Mouse (Mus musculus): ENCODE results near the gene Xk. TPM values are rescaled to one million over a fixed set of nuclear protein-coding genes. Genes with fewer than 3 reads are reported as not detected.
"Not testable (repeated sequence)": the region's sequence is repeated elsewhere in the genome, so short reads cannot be mapped to it uniquely, and the experiment has no call there.

Gene Xk
- polyA plus RNA-seq, 1 experiment from 2014 or later = 1.0 TPM

GRCm38 (mm10) chrX:9271112-9271511 is 1.4 kb upstream of the Xk start:
- Histone ChIP-seq H3K36me3 (no peaks in the 10 kb centered on the region), H3K4me1 (no peaks in the 10 kb centered on the region), H3K4me3 (no peak overlapping the region), H3K9ac (no peak overlapping the region), H3K27ac (no peak overlapping the region), H3K9me3 (no peaks in the 10 kb centered on the region), H3K4me2 (no peak overlapping the region), H3K27me3 (peaks cover 7% of the 10 kb centered on the region; the same call in 1 of the 2 replicates)
- 71% methylated on average over 3 of the region's 3 CpGs for WGBS
- no peak for ATAC-seq (ENCODE audit: insufficient number of reproducible peaks, insufficient read depth, low FRiP score, low TSS enrichment, low read depth)

DNA sequence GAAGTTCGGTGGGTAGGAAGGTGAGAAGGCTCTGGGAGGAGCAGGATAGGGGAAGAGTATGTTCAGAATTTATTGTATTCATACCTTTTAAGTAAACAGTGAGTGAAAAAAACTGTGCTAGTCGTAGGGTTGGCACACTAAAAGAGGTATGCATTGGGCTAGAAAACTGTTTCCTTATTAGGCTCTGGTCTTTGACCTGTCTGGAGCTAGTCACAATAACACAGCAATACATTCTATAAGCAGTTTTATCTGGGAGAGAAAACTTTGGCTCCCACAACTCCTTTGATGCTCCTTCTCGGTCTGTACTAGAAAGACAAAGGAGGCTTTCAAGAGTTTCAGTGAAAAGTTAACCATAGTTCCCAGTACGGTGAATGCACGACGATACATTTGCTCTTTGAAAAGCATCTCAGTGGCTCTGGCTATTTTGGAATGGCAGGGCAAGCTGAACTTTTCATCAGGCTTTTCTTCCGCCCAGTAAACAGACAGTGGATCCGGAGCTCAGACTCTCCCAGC is 553 bp upstream of the Xk start:
- Histone ChIP-seq H3K27me3 (peaks cover 7% of the 10 kb centered on the region; the same call in 1 of the 2 replicates), H3K9me3 (no peaks in the 10 kb centered on the region), H3K9ac (peak overlapping the region; percentile 66; the same call in 1 of the 2 replicates), H3K4me3 (peak overlapping the region; percentile 56), H3K4me1 (no peaks in the 10 kb centered on the region), H3K4me2 (peak overlapping the region; percentile 61), H3K27ac (no peak overlapping the region), H3K36me3 (no peaks in the 10 kb centered on the region)
- ATAC-seq (ENCODE audit: insufficient number of reproducible peaks, insufficient read depth, low FRiP score, low TSS enrichment, low read depth) = no peak
- WGBS = 29% methylated on average over 8 of the region's 8 CpGs

GRCm38 (mm10) chrX:9273377-9274002 is 934 bp downstream of the Xk start:
- Histone ChIP-seq H3K9ac (no peak overlapping the region), H3K27me3 (peaks cover 7% of the 10 kb centered on the region; the same call in 1 of the 2 replicates), H3K4me3 (peak overlapping the region; percentile 56), H3K4me1 (no peaks in the 10 kb centered on the region), H3K9me3 (no peaks in the 10 kb centered on the region), H3K4me2 (peak overlapping the region; percentile 61), H3K36me3 (no peaks in the 10 kb centered on the region), H3K27ac (no peak overlapping the region)
- WGBS = 60% methylated on average over 12 of the region's 12 CpGs
- ATAC-seq (ENCODE audit: insufficient number of reproducible peaks, insufficient read depth, low FRiP score, low TSS enrichment, low read depth) = no peak

GRCm38 (mm10) chrX:9274321-9274720 is 1.8 kb downstream of the Xk start:
- Histone ChIP-seq H3K36me3 (no peaks in the 10 kb centered on the region), H3K9ac (no peak overlapping the region), H3K9me3 (no peaks in the 10 kb centered on the region), H3K4me1 (no peaks in the 10 kb centered on the region), H3K4me2 (no peak overlapping the region), H3K4me3 (no peak overlapping the region), H3K27ac (no peak overlapping the region), H3K27me3 (peaks cover 7% of the 10 kb centered on the region; the same call in 1 of the 2 replicates)
- ATAC-seq (ENCODE audit: insufficient number of reproducible peaks, insufficient read depth, low FRiP score, low TSS enrichment, low read depth) = no peak
- WGBS = 73% methylated on average over 8 of the region's 8 CpGs

DNA sequence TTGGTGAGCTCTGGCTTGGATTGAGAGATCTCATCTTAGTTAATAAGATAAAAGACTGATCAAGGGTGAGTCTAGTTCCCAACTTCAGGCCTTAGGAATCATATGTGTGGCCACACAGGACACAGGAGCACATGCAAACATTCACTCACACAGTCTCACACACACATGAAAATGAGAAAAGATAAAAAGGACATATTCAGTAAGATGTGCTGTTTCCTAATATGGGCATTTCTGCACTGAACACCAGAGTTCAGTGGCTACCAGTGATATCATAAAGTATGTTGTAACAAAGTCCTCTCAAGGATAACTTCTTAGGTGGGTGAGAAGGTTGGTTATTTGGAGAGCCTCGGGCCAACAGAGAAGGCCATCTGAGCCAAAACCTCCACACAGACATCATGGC is 10.9 kb downstream of the Xk start, which contains the start of gene H2al1m:
H2al1m (plus strand) TSS at position 301 of the 400 bp plus-strand sequence.
- H3K9me3 ChIP-seq; H3K36me3 ChIP-seq; H3K27me3 ChIP-seq; H3K4me2 ChIP-seq; H3K4me1 ChIP-seq; H3K9ac ChIP-seq; ATAC-seq (ENCODE audit: insufficient number of reproducible peaks, insufficient read depth, low FRiP score, low TSS enrichment, low read depth); H3K27ac ChIP-seq; H3K4me3 ChIP-seq: not testable (repeated sequence)
- no CpG with 5 or more reads among the region's 1 CpGs for WGBS

- H3K27me3 ChIP-seq; H3K27ac ChIP-seq; H3K4me1 ChIP-seq; H3K9ac ChIP-seq; H3K4me2 ChIP-seq; H3K36me3 ChIP-seq; ATAC-seq (ENCODE audit: insufficient number of reproducible peaks, insufficient read depth, low FRiP score, low TSS enrichment, low read depth); H3K9me3 ChIP-seq; H3K4me3 ChIP-seq: not testable (repeated sequence)
- WGBS = 82% methylated on average over 4 of the region's 4 CpGs
Measured at GRCm38 (mm10) chrX:9293140-9293829, 20.7 kb downstream of the Xk start.

GRCm38 (mm10) chrX:9298413-9298864 is 25.9 kb downstream of the Xk start:
- no peaks in the 10 kb centered on the region for H3K9me3 ChIP-seq
- no peaks in the 10 kb centered on the region for H3K36me3 ChIP-seq
- H3K27ac ChIP-seq = no peak overlapping the region
- no peak overlapping the region for H3K9ac ChIP-seq
- H3K4me2 ChIP-seq = no peak overlapping the region
- no peak for ATAC-seq (ENCODE audit: insufficient number of reproducible peaks, insufficient read depth, low FRiP score, low TSS enrichment, low read depth)
- H3K4me3 ChIP-seq = no peak overlapping the region
- WGBS = 86% methylated on average over 5 of the region's 5 CpGs
- no peaks in the 10 kb centered on the region for H3K27me3 ChIP-seq
- no peaks in the 10 kb centered on the region for H3K4me1 ChIP-seq

DNA sequence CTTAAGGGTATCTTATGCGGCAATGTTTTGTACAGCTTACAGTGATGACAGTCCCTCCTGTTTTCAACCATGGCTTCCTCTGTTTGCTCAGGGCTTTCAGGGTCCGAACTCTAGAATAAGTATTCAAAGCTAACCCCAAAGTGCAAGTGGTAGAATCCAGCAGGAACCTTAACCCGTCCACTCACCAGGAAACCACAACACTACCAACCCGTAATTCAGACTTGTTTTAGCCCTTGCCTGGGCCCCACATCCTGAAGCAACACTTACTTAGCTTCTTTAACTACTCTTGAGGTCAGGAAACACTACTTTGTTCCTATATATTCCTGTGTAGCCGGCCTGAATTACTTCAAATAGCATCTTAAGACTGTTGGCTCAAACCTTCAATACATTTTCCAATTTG is 30.2 kb downstream of the Xk start:
- Histone ChIP-seq H3K27me3 (no peaks in the 10 kb centered on the region), H3K4me2 (no peak overlapping the region), H3K4me1 (no peaks in the 10 kb centered on the region), H3K9me3 (no peaks in the 10 kb centered on the region), H3K9ac (no peak overlapping the region), H3K36me3 (no peaks in the 10 kb centered on the region), H3K4me3 (no peak overlapping the region), H3K27ac (no peak overlapping the region)
- no peak for ATAC-seq (ENCODE audit: insufficient number of reproducible peaks, insufficient read depth, low FRiP score, low TSS enrichment, low read depth)
- 80% methylated on average over 5 of the region's 5 CpGs for WGBS

- Histone ChIP-seq H3K27me3 (no peaks in the 10 kb centered on the region), H3K9me3 (no peaks in the 10 kb centered on the region), H3K36me3 (no peaks in the 10 kb centered on the region), H3K9ac (no peak overlapping the region), H3K4me2 (no peak overlapping the region), H3K4me1 (no peaks in the 10 kb centered on the region), H3K27ac (no peak overlapping the region), H3K4me3 (no peak overlapping the region)
- WGBS = 74% methylated on average over 1 of the region's 1 CpGs
- ATAC-seq (ENCODE audit: insufficient number of reproducible peaks, insufficient read depth, low FRiP score, low TSS enrichment, low read depth) = no peak
Measured at GRCm38 (mm10) chrX:9303455-9303854, 30.9 kb downstream of the Xk start.

DNA sequence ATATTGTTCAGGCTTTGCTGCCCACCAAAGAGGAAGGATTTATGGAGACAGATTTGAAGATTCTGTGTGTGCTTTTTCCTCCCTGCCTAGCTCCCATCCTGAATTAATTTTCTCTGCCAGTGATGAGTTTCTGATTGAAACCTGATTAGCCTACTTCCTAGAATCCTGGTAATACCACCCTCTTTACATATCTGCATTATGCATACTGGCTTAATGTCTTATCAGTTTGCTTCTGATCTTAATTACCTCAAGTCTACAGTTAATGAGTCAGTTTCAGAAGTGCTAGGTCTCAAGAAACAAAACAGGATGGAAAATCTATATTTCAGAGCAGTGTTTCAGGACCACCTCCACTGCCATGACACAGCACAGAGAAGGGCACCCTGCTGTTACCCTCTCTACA is 43.9 kb downstream of the Xk start:
- not testable (repeated sequence) for ATAC-seq (ENCODE audit: insufficient number of reproducible peaks, insufficient read depth, low FRiP score, low TSS enrichment, low read depth); H3K9ac ChIP-seq; H3K27me3 ChIP-seq; H3K4me3 ChIP-seq; H3K27ac ChIP-seq; H3K4me2 ChIP-seq; H3K9me3 ChIP-seq; H3K36me3 ChIP-seq; H3K4me1 ChIP-seq

DNA sequence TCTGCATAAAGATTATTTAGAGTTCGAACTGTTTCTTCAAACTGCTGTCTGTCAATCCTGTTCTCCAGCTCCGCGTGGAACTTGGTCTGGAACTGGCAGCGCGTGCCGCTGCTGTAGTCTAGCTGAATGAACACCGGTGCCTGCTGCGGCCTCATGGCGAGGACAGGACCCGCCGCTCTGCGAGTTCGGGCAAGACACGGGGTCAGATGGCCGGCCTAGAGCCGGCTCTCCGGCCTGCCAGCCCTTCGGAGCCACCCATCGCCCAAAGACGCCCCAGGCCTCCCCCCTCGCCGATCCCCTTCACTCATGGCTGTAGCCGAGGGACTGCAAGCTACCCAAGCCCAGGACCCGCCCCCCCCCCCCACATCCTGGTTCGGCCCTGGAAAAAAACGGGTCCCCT is 55.4 kb downstream of the Xk start:
- 88% methylated on average over 26 of the region's 26 CpGs for WGBS
- not testable (repeated sequence) for H3K27ac ChIP-seq; H3K4me2 ChIP-seq; H3K27me3 ChIP-seq; H3K9me3 ChIP-seq; H3K4me3 ChIP-seq; H3K36me3 ChIP-seq; H3K9ac ChIP-seq; ATAC-seq (ENCODE audit: insufficient number of reproducible peaks, insufficient read depth, low FRiP score, low TSS enrichment, low read depth); H3K4me1 ChIP-seq

DNA sequence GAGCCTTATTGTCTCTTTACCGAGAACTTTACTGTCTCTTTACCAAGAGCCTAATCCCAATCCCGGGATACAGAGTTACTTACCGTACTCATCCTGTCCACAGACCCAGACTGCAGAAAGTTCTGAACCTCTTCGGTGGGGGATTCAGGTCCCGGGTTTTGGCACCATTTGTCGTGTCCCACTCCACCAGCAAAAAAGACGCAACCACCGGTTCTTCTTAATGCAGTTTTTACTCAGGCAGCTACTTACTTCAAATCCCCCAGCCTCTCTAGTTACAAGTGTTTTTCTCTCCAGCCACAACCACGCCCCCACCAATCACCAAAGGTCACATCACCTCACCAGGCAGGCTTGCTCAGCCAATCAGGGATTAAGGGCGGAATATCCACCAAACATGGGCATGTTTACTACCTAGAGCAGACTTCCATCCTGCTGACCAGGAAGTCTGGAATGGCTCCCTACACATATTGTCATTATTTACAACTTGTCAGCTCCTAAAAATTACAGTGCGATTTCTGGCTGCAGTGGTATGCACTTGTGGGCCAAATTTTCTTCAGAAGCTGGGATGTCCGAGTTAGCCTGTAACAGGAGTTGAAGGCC is 59.9 kb downstream of the Xk start:
- H3K36me3 ChIP-seq; H3K27me3 ChIP-seq; H3K4me1 ChIP-seq; H3K4me3 ChIP-seq; H3K4me2 ChIP-seq; H3K27ac ChIP-seq; ATAC-seq (ENCODE audit: insufficient number of reproducible peaks, insufficient read depth, low FRiP score, low TSS enrichment, low read depth); H3K9ac ChIP-seq; H3K9me3 ChIP-seq: not testable (repeated sequence)
- 84% methylated on average over 12 of the region's 12 CpGs for WGBS

Data from embryonic facial prominence, embryonic 13.5 days (tissue).